Comparison of ENCODE assay signal across 13 mouse cellular contexts in genomic region chr6:142950354-142950753, GRCm38 (mm10). TPM values are rescaled to one million over a fixed set of nuclear protein-coding genes. Genes with fewer than 3 reads are reported as not detected.
DNase-seq lines count a peak whose midpoint lies in the region; ATAC-seq and TF ChIP-seq lines count a peak whose summit lies in the region.
"Had no signal": no experiment of that assay in that cellular context is flagged by ENCODE, and none has a peak within 500 bp of the region (broad histone marks: within the 10 kb centered on the region; RNA-seq: fewer than 3 reads in every experiment).

No protein-coding gene starts in this region.

- no peaks in the 10 kb centered on the region for H3K36me3 ChIP-seq in limb, embryonic 13.5 days
- H3K36me3 ChIP-seq in limb, embryonic 10.5 days, result no peaks in the 10 kb centered on the region
- H3K36me3 ChIP-seq in midbrain, postnatal 0 days (ENCODE audit: insufficient read depth, low read length), result no peaks in the 10 kb centered on the region
- H3K36me3 ChIP-seq: liver, embryonic 13.5 days had no signal

- H3K9me3 ChIP-seq in limb, embryonic 13.5 days, result no peaks in the 10 kb centered on the region
- H3K9me3 ChIP-seq in limb, embryonic 10.5 days (replicated peaks), result no peaks in the 10 kb centered on the region
- H3K9me3 ChIP-seq in midbrain, postnatal 0 days (ENCODE audit: low read length), result no peaks in the 10 kb centered on the region
- H3K9me3 ChIP-seq: liver, embryonic 13.5 days had no signal

- no peak overlapping the region for H3K4me3 ChIP-seq in limb, embryonic 13.5 days
- no peak overlapping the region for H3K4me3 ChIP-seq in limb, embryonic 10.5 days
- H3K4me3 ChIP-seq in midbrain, postnatal 0 days (ENCODE audit: low read depth, low read length), result no peak overlapping the region
- H3K4me3 ChIP-seq: liver, embryonic 13.5 days had no signal

- no peak for ATAC-seq in limb, embryonic 13.5 days (ENCODE audit: low FRiP score, low read depth)
- peak; percentile 42 for ATAC-seq in activated CD4-positive, CD25-positive, alpha-beta regulatory T cell, adult 4 months
- ATAC-seq in inflammation-experienced regulatory T-cells, adult 6 months, result peak; percentile 36
- no peak for ATAC-seq in midbrain, postnatal 0 days (ENCODE audit: low FRiP score)
- ATAC-seq: Patski had no signal

- H3K9ac ChIP-seq in limb, embryonic 13.5 days, result no peak overlapping the region; the same call in 1 of the 2 replicates
- no peak overlapping the region for H3K9ac ChIP-seq in midbrain, postnatal 0 days (replicated peaks; ENCODE audit: low read length, poor library complexity, severe bottlenecking)
- H3K9ac ChIP-seq: liver, embryonic 13.5 days had no signal

- H3K4me1 ChIP-seq in limb, embryonic 13.5 days, result peaks cover 26% of the 10 kb centered on the region
- peaks cover 17% of the 10 kb centered on the region for H3K4me1 ChIP-seq in limb, embryonic 10.5 days
- peaks cover 6% of the 10 kb centered on the region for H3K4me1 ChIP-seq in midbrain, postnatal 0 days (ENCODE audit: insufficient read depth, low read length)

- DNase-seq in limb, embryonic 10.5 days (ENCODE audit: low spot score), result no peak
- DNase-seq in midbrain, postnatal 0 days (ENCODE audit: low spot score), result no peak
- no peak for DNase-seq in frontal cortex, postnatal 25 days (ENCODE audit: low spot score in 2 of 2)
- no peak for DNase-seq in right cerebral cortex, adult 18-20 months
- DNase-seq: adrenal gland, adult 2 months; heart, adult 18-20 months; kidney, adult 11 months; liver, embryonic 13.5 days; lung, postnatal 10 days had no signal

- no peaks in the 10 kb centered on the region for H3K27me3 ChIP-seq in limb, embryonic 13.5 days
- H3K27me3 ChIP-seq in limb, embryonic 10.5 days (ENCODE audit: low read depth, poor library complexity, severe bottlenecking), result no peaks in the 10 kb centered on the region
- no peaks in the 10 kb centered on the region for H3K27me3 ChIP-seq in midbrain, postnatal 0 days (ENCODE audit: insufficient read depth, low read length)
- H3K27me3 ChIP-seq: liver, embryonic 13.5 days; Patski had no signal

- no peak for TF ChIP-seq CTCF in midbrain, postnatal 0 days (IDR thresholded peaks at IDR 0.05)

- peak overlapping the region; percentile 25; the same call in 1 of the 2 replicates for H3K4me2 ChIP-seq in limb, embryonic 13.5 days (replicated peaks)
- H3K4me2 ChIP-seq in midbrain, postnatal 0 days (ENCODE audit: low read depth, low read length, poor library complexity, severe bottlenecking), result no peak overlapping the region
- H3K4me2 ChIP-seq: liver, embryonic 13.5 days had no signal

- 60% methylated on average over 11 of the region's 11 CpGs for WGBS in limb, embryonic 13.5 days
- WGBS in limb, embryonic 10.5 days, result 91% methylated on average over 11 of the region's 11 CpGs
- 65% methylated on average over 11 of the region's 11 CpGs for WGBS in midbrain, postnatal 0 days

- 0 out of 2 replicates have a peak overlapping the region, but pooled peaks have one; percentile 3 for H3K27ac ChIP-seq in limb, embryonic 13.5 days
- H3K27ac ChIP-seq in limb, embryonic 10.5 days, result no peak overlapping the region
- 0 out of 2 replicates have a peak overlapping the region, but pooled peaks have one; percentile 39 for H3K27ac ChIP-seq in midbrain, postnatal 0 days (ENCODE audit: low read depth, low read length)
- H3K27ac ChIP-seq: liver, embryonic 13.5 days had no signal

RNA-seq across cellular contexts. Expression of gene St8sia1, which starts 13.9 kb away (rescaled TPM):
- 1.1 and 1.3 TPM in 2 replicates for polyA plus RNA-seq in limb, embryonic 13.5 days (2015; fragmentation: Nextera tagmentation; extraction: Ambion mirVana)
- polyA plus RNA-seq in limb, embryonic 10.5 days (2016; fragmentation: Nextera tagmentation; extraction: Ambion mirVana), result 0.73 and 0.91 TPM in 2 replicates
- polyA plus RNA-seq in activated CD4-positive, CD25-positive, alpha-beta regulatory T cell, adult 4 months (2017; shearing (Covaris generic)), result 10 to 100 TPM; 10.6 to 11.5 TPM
- polyA plus RNA-seq in inflammation-experienced regulatory T-cells, adult 6 months (2017; shearing (Covaris generic)), result 10 to 100 TPM in 2 of 3 experiments, 1 to 10 TPM in 1; 1.3 to 14.6 (median 12.7) TPM
- total RNA-seq in midbrain, postnatal 0 days (2014; rRNA removed), result 17.7 and 25.3 TPM in 2 replicates
- 4.0 and 4.5 TPM in 2 replicates for polyA plus RNA-seq in midbrain, postnatal 0 days (2015; fragmentation: Nextera tagmentation; extraction: Ambion mirVana)

Comparison
In these comparisons a context has a peak if more than half of its experiments do, and no peak if none do; other contexts are left out.
1. ATAC-seq: peak in activated CD4-positive, CD25-positive, alpha-beta regulatory T cell, adult 4 months (single experiment) and inflammation-experienced regulatory T-cells, adult 6 months (single experiment); none in limb, embryonic 13.5 days (single experiment) and midbrain, postnatal 0 days (single experiment).